Mouse (Mus musculus) limb, embryonic 14.5 days (tissue): ENCODE measurements around the gene Akap6. TPM values are rescaled to one million over a fixed set of nuclear protein-coding genes. Genes with fewer than 3 reads are reported as not detected.
A peak's percentile ranks its signal among the peaks of the same experiment; 100 is the strongest.

ENCODE experiments used
- ATAC-seq: fragments of 200-750 bp; cut with Nextera tagmentation; 2 replicates; pipeline ENCODE4 v1.8.0; 2017; ENCODE audit warnings: low read depth, moderate number of reproducible peaks, moderate TSS enrichment; ENCODE audit not compliant: low FRiP score
- DNase-seq: peaks from one replicate; pipeline ENCODE4 v3.0.0-alpha.2; 2015; ENCODE audit warnings: low spot score
- H3K27ac ChIP-seq: fragments of 300-500 bp; sonication (generic); replicated peaks from 2 replicates; pipeline ENCODE4 v1.5.1; 2014; ENCODE audit warnings: low read depth, mild to moderate bottlenecking, low read length, moderate library complexity, mixed read lengths
- H3K27me3 ChIP-seq: fragments of 300-500 bp; sonication (generic); 2 replicates; pipeline ENCODE4 v1.6.1; 2014; ENCODE audit warnings: low read length, mixed read lengths; ENCODE audit not compliant: control insufficient read depth, insufficient read depth
- H3K36me3 ChIP-seq: fragments of 300-500 bp; sonication (generic); 2 replicates; pipeline ENCODE4 v1.6.1; 2014; ENCODE audit warnings: mild to moderate bottlenecking, low read length, moderate library complexity, mixed read lengths; ENCODE audit not compliant: control insufficient read depth, insufficient read depth
- H3K4me1 ChIP-seq: fragments of 300-500 bp; sonication (generic); 2 replicates; pipeline ENCODE4 v1.6.1; 2014; ENCODE audit warnings: antibody characterized with exemption, low read length, mixed read lengths; ENCODE audit not compliant: control insufficient read depth, insufficient read depth
- H3K4me2 ChIP-seq: fragments of 300-500 bp; sonication (generic); replicated peaks from 2 replicates; pipeline ENCODE4 v1.6.1; 2014; ENCODE audit warnings: low read depth, mild to moderate bottlenecking, low read length, moderate library complexity; ENCODE audit not compliant: severe bottlenecking
- H3K4me3 ChIP-seq: fragments of 300-500 bp; sonication (generic); replicated peaks from 2 replicates; pipeline ENCODE4 v1.5.1; 2014; ENCODE audit warnings: low read length
- H3K9ac ChIP-seq: fragments of 300-500 bp; sonication (generic); 2 replicates; pipeline ENCODE4 v1.6.1; 2014; ENCODE audit warnings: mild to moderate bottlenecking, low read depth, low read length, moderate library complexity; ENCODE audit not compliant: severe bottlenecking
- H3K9me3 ChIP-seq: fragments of 300-500 bp; sonication (generic); 2 replicates; pipeline ENCODE4 v1.6.1; 2016; ENCODE audit warnings: low read length; ENCODE audit not compliant: control insufficient read depth
- POLR2A ChIP-seq: fragments of 200-500 bp; IDR thresholded peaks from 2 replicates; pipeline ENCODE4 v1.8.0; 2012; ENCODE audit warnings: inconsistent platforms, mild to moderate bottlenecking, moderate library complexity, borderline replicate concordance; ENCODE audit not compliant: insufficient read depth, insufficient read length; ENCODE audit errors: extremely low read depth
- WGBS: fragments of 180-500 bp; shearing (Covaris S2); extraction: QIAGEN DNeasy Blood & Tissue Kit; methylation state at CpG from one replicate; pipeline ENCODE4 v1.1.7; 2014; 5-methylcytosine and 5-hydroxymethylcytosine counted together
- polyA plus RNA-seq, 2 experiments: library from polyadenylated mRNA; depleted of rRNA in 1 of 2; stranded (reverse) in 1 of 2; unstranded in 1 of 2; fragments of >200 nt; fragmentation: Nextera tagmentation in 1 of 2; extraction: Ambion mirVana in 1 of 2; gene quantifications; 2 replicates each; pipeline versions ENCODE4 v1.2.1 to v1.2.3; 2012 to 2014

Gene Akap6
- polyA plus RNA-seq, 2 experiments = 1.2 to 1.6 TPM

GRCm38 (mm10) chr12:53063003-53063402 is 363.8 kb downstream of the Akap6 start:
- DNase-seq = no peak
- peak overlapping the region; percentile 34; the same call in 1 of the 2 replicates for H3K4me2 ChIP-seq

GRCm38 (mm10) chr12:53064241-53064760 is 365.1 kb downstream of the Akap6 start:
- Histone ChIP-seq H3K4me3 (no peak overlapping the region), H3K9ac (no peak overlapping the region), H3K4me1 (peaks cover 18% of the 10 kb centered on the region), H3K9me3 (no peaks in the 10 kb centered on the region), H3K4me2 (no peak overlapping the region), H3K36me3 (no peaks in the 10 kb centered on the region), H3K27me3 (no peaks in the 10 kb centered on the region), H3K27ac (no peak overlapping the region)
- DNase-seq (no peak), ATAC-seq (no peak)
- TF ChIP-seq POLR2A = no peak
- 71% methylated on average over 4 of the region's 4 CpGs for WGBS

More at GRCm38 (mm10) chr12:53063003-53063402, 363.8 kb downstream of the Akap6 start:
- ATAC-seq = no peak
- TF ChIP-seq POLR2A = no peak
- Histone ChIP-seq H3K9me3 (no peaks in the 10 kb centered on the region), H3K4me1 (peaks cover 18% of the 10 kb centered on the region), H3K4me3 (no peak overlapping the region), H3K27ac (no peak overlapping the region), H3K27me3 (no peaks in the 10 kb centered on the region), H3K36me3 (no peaks in the 10 kb centered on the region), H3K9ac (no peak overlapping the region)
- WGBS = 22% methylated on average over 9 of the region's 9 CpGs

GRCm38 (mm10) chr12:53065031-53065785 is 366.0 kb downstream of the Akap6 start:
- Histone ChIP-seq H3K36me3 (no peaks in the 10 kb centered on the region), H3K4me2 (no peak overlapping the region), H3K9ac (no peak overlapping the region), H3K4me3 (no peak overlapping the region), H3K4me1 (peaks cover 18% of the 10 kb centered on the region), H3K27me3 (no peaks in the 10 kb centered on the region), H3K27ac (no peak overlapping the region), H3K9me3 (no peaks in the 10 kb centered on the region)
- ATAC-seq (no peak), DNase-seq (no peak)
- no peak for TF ChIP-seq POLR2A
- 76% methylated on average over 11 of the region's 11 CpGs for WGBS

- H3K36me3 ChIP-seq = no peaks in the 10 kb centered on the region
- TF ChIP-seq POLR2A = no peak
- DNase-seq (no peak), ATAC-seq (no peak)
- no peaks in the 10 kb centered on the region for H3K27me3 ChIP-seq
- whole genome bisulfite sequencing = 85% methylated on average over 9 of the region's 9 CpGs
- H3K4me2 ChIP-seq = no peak overlapping the region
- no peak overlapping the region for H3K9ac ChIP-seq
- peaks cover 16% of the 10 kb centered on the region for H3K4me1 ChIP-seq
- H3K27ac ChIP-seq = no peak overlapping the region
- no peaks in the 10 kb centered on the region for H3K9me3 ChIP-seq
- no peak overlapping the region for H3K4me3 ChIP-seq
Observed at GRCm38 (mm10) chr12:53066321-53066720, 367.1 kb downstream of the Akap6 start.

GRCm38 (mm10) chr12:53070907-53071306 is 371.7 kb downstream of the Akap6 start:
- no peak for TF ChIP-seq POLR2A
- H3K27me3 ChIP-seq = no peaks in the 10 kb centered on the region
- WGBS = 79% methylated on average over 5 of the region's 5 CpGs
- no peak for ATAC-seq
- no peak for DNase-seq
- H3K9ac ChIP-seq = no peak overlapping the region
- H3K4me1 ChIP-seq = no peaks in the 10 kb centered on the region
- H3K9me3 ChIP-seq = no peaks in the 10 kb centered on the region
- H3K36me3 ChIP-seq = no peaks in the 10 kb centered on the region
- no peak overlapping the region for H3K4me2 ChIP-seq
- no peak overlapping the region for H3K27ac ChIP-seq
- no peak overlapping the region for H3K4me3 ChIP-seq
